Mouse (Mus musculus): ENCODE data around the gene Ghrhr. TPM values are rescaled to one million over a fixed set of nuclear protein-coding genes. Genes with fewer than 3 reads are reported as not detected.
A peak's percentile ranks its signal among the peaks of the same experiment; 100 is the strongest.

Ghrhr gene
- total RNA-seq, 2 experiments from 2014 or later: not detected

GRCm38 (mm10) chr6:55434360-55434759 lies 58.3 kb downstream of the Ghrhr start:
- Histone ChIP-seq H3K27ac (0 out of 2 replicates have a peak overlapping the region, but pooled peaks have one; percentile 45), H3K4me3 (no peak overlapping the region)
- intact Hi-C loops (cut with DNase I): no loop called here
- peak in 1 of 2 experiments; percentile 65 for DNase-seq (ENCODE audit: extremely low spot score in 1 of 2, low spot score in 2 of 2)
- TF ChIP-seq CTCF (IDR thresholded peaks at IDR 0.05): peak; percentile 5; the same call in 1 of the 2 replicates

DNA sequence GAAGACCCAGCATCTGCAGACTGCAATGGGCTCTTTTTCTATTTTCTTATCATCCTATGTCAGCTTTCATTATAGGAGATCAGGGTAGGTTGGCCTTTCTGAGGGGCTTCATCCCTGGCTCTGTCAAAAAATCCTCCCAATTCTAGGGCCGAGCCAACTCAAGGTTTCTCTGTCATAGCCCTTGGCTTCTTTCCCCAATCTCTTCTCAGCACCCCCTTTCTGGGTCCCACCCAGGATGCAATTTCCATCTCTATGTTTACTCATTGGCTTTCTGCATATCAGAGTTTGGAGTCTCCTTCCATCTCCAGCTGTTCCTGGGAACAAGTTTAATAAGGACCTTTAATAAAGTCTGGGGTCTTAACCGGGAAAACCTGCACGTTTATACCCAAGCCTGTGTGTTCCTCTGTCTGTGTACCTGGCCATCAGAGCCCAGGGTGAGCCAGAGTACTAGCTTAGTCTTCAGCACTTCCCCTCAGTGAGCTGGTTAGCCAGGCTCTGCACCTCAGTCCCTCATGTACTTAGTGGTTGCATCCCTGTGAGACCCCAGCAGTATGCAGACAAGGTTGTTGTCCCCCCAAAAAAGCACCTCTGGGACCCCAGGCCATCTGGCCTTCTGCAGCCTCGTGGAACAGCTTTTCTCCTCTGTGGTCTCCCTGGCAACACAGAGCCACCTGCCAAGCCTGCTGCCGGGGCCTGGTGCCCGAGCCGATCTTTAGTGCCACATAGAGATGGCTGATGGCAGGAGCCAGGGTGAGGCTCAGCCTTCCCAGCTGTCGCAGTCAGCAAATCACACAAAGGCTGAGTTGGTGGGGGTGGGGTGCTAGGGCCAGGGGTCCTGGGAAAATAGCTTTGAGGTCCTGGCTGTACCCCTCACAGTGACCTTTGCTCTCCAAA lies 59.4 kb downstream of the Ghrhr start:
- no peak overlapping the region for H3K27ac ChIP-seq
- intact Hi-C loops (cut with DNase I): no loop called here
- no peak for TF ChIP-seq CTCF (IDR thresholded peaks at IDR 0.05)
- DNase-seq (ENCODE audit: extremely low spot score in 1 of 2, low spot score in 2 of 2): peak in 1 of 2 experiments; percentile 47
- H3K4me3 ChIP-seq: no peak overlapping the region

DNA sequence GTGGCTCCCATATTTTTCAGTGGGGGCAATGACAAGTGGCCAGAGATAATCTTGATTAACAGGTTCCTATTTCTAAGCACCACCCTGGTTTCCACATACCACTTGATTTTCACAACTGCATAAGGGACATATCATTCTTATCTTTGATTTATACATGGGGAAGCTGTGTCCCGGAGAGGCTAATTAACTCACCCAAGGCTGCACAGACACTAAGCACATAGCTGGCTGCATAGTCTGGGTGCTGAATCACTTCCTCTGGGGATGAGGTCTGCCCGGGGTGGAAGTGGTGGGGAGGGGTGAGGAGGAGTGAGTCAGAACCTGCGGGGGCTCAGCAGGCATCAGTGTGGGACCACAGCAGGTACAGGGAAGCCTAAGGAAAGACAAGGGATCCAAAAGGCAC lies 61.8 kb downstream of the Ghrhr start:
- H3K4me3 ChIP-seq: no peak overlapping the region
- no peak for DNase-seq (ENCODE audit: extremely low spot score in 1 of 2, low spot score in 2 of 2)
- TF ChIP-seq CTCF (IDR thresholded peaks at IDR 0.05): no peak

More for the DNA sequence above, 61.8 kb downstream of the Ghrhr start:
- intact Hi-C loops (cut with DNase I): no loop called here
- H3K27ac ChIP-seq: no peak overlapping the region

Other genes starting within 250 kb of the Ghrhr start
- 1 to 10 TPM; 2.7 to 2.9 TPM for gene Crhr2, start 243.3 kb upstream of the Ghrhr start, total RNA-seq (2021)
- gene Inmt, start 201.3 kb upstream of the Ghrhr start, total RNA-seq (2021): 1 to 10 TPM; 1.1 to 2.1 TPM
- gene Mindy4, start 172.9 kb upstream of the Ghrhr start, total RNA-seq (2021): 10 to 100 TPM; 10.2 to 11.0 TPM
- under 1 TPM; 0.47 to 0.75 TPM for gene Aqp1, start 39.9 kb upstream of the Ghrhr start, total RNA-seq (2021)
- gene Adcyap1r1, start 75.7 kb downstream of the Ghrhr start, total RNA-seq (2021): 100 to 1,000 TPM; 118 to 121 TPM

Measured in left cerebral cortex, adult 2 months (tissue).